Mouse (Mus musculus) small intestine, adult 2 months (tissue): ENCODE results near the gene Mapk6.

Experiments
- CTCF ChIP-seq: fragments of 200-500 bp; IDR thresholded peaks from 2 replicates; pipeline ENCODE4 v1.5.1; 2012; ENCODE audit warnings: low read depth, mild to moderate bottlenecking, control low read depth, inconsistent platforms, low read length, moderate library complexity, mixed read lengths; ENCODE audit not compliant: insufficient replicate concordance, insufficient read length; ENCODE audit errors: extremely low read depth
- POLR2A ChIP-seq: fragments of 200-500 bp; IDR thresholded peaks from 2 replicates; pipeline ENCODE4 v1.6.1; 2012; ENCODE audit warnings: low read depth, mild to moderate bottlenecking, control low read depth, inconsistent platforms, low read length, moderate library complexity

DNA sequence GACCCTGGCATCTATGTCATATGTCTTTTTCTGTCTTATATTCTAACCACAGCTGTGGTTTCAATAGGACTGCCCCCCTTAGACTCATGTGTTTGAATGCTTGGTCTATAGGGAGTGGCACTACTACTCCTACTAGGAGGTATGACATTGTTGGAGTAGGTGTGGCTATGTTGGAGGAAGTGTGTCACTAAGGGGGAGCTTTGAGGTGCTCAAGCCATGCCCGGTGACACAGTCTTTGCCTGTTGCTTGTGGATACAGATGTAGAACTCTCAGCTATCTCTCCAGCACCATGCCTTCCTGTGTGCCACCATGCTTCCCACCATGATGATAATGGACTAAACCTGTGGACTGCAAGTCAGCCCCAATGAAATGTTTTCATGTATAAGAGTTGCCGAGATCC is 19.2 kb upstream of the Mapk6 start:
- TF ChIP-seq CTCF (no peak), POLR2A (no peak)
